Mouse (Mus musculus) stomach, embryonic 14.5 days (tissue): Measurements from ENCODE around the gene Tmem30b. TPM values are rescaled to one million over a fixed set of nuclear protein-coding genes. Genes with fewer than 3 reads are reported as not detected.

ENCODE experiments used
- ATAC-seq: fragments of 200-750 bp; cut with Nextera tagmentation; 2 replicates; pipeline ENCODE4 v1.8.0; 2017; ENCODE audit warnings: low read depth, moderate TSS enrichment; ENCODE audit not compliant: insufficient number of reproducible peaks, insufficient read depth, low FRiP score
- H3K27ac ChIP-seq: fragments of 300-500 bp; sonication (generic); 2 replicates; pipeline ENCODE4 v1.5.1; 2014; ENCODE audit warnings: mild to moderate bottlenecking, low read length, moderate library complexity, mixed read lengths
- H3K27me3 ChIP-seq: fragments of 300-500 bp; sonication (generic); 2 replicates; pipeline ENCODE4 v1.6.1; 2014; ENCODE audit warnings: low read length, control low read depth, mixed read lengths; ENCODE audit not compliant: control insufficient read depth, insufficient read depth
- H3K36me3 ChIP-seq: fragments of 300-500 bp; sonication (generic); 2 replicates; pipeline ENCODE4 v1.6.1; 2014; ENCODE audit warnings: mild to moderate bottlenecking, control low read depth, low read length, moderate library complexity, mixed read lengths; ENCODE audit not compliant: control insufficient read depth, insufficient read depth
- H3K4me1 ChIP-seq: fragments of 300-500 bp; sonication (generic); 2 replicates; pipeline ENCODE4 v1.6.1; 2014; ENCODE audit warnings: low read length, control low read depth, mixed read lengths; ENCODE audit not compliant: control insufficient read depth, insufficient read depth
- H3K4me2 ChIP-seq: fragments of 300-500 bp; sonication (generic); replicated peaks from 2 replicates; pipeline ENCODE4 v1.6.1; 2014; ENCODE audit warnings: low read depth, low read length, control low read depth
- H3K4me3 ChIP-seq: fragments of 300-500 bp; sonication (generic); 2 replicates; pipeline ENCODE4 v1.5.1; 2014; ENCODE audit warnings: low read depth, low read length, control low read depth
- H3K9ac ChIP-seq: fragments of 300-500 bp; sonication (generic); replicated peaks from 2 replicates; pipeline ENCODE4 v1.6.1; 2014; ENCODE audit warnings: low read depth, mild to moderate bottlenecking, control low read depth, low read length, moderate library complexity, mixed read lengths
- H3K9me3 ChIP-seq: fragments of 300-500 bp; sonication (generic); 2 replicates; pipeline ENCODE4 v1.6.1; 2016; ENCODE audit warnings: low read depth, low read length, control low read depth; ENCODE audit not compliant: control insufficient read depth
- WGBS: fragments of 180-500 bp; shearing (Covaris S2); extraction: QIAGEN DNeasy Blood & Tissue Kit; methylation state at CpG from one replicate; pipeline ENCODE4 v1.1.7; 2014; 5-methylcytosine and 5-hydroxymethylcytosine counted together
- polyA plus RNA-seq: library from polyadenylated mRNA; unstranded; fragments of >200 nt; fragmentation: Nextera tagmentation; extraction: Ambion mirVana; gene quantifications from 2 replicates; pipeline ENCODE4 v1.2.1, GENCODE M21; 2014

Gene Tmem30b
- polyA plus RNA-seq, 1 experiment from 2014 or later = 14.5 TPM

- Histone ChIP-seq H3K4me2 (peak overlapping the region; percentile 0; the same call in 1 of the 2 replicates), H3K36me3 (no peaks in the 10 kb centered on the region), H3K4me1 (peaks cover 2% of the 10 kb centered on the region; the same call in 1 of the 2 replicates), H3K9ac (no peak overlapping the region), H3K4me3 (no peak overlapping the region), H3K9me3 (no peaks in the 10 kb centered on the region), H3K27me3 (no peaks in the 10 kb centered on the region), H3K27ac (no peak overlapping the region)
- 44% methylated on average over 12 of the region's 12 CpGs for WGBS
- ATAC-seq = peak; percentile 28; the same call in 1 of the 2 replicates
Measured at GRCm38 (mm10) chr12:73517768-73518167, 28.4 kb downstream of the Tmem30b start.

DNA sequence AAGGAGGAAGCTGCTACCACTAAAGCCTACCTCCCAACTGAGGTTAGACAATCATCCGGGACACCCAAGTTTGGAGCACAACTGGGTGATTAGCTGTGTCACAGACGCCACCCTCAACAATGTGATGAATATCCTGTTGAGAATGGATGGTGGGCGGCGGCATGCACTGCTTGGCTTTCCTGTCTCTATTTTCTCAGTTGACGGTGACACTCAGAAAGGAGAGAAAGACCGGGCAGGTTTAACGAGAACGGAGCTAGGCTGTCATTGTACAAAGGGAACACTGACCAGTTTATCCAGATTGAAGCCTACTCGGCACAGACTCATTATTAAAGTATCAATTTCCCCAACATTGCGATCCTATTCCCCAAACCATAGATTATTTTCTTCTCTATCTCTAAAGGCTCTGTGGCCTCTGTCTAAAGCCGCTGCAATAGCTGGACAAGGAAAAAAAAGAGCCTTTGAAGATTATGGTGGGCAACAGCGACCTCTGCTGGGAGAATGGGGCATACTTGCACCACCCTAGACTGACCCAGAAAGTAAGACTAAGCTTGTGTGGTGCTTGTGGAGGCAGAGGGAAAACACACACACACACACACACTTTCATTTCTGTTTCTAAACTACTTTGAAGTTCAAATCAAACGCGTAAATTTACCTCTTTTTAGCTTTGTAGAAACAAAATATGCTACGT is 29.0 kb downstream of the Tmem30b start:
- H3K4me1 ChIP-seq = peaks cover 2% of the 10 kb centered on the region; the same call in 1 of the 2 replicates
- no peaks in the 10 kb centered on the region for H3K9me3 ChIP-seq
- 39% methylated on average over 15 of the region's 15 CpGs for WGBS
- ATAC-seq = no peak; the same call in 1 of the 2 replicates
- no peak overlapping the region for H3K27ac ChIP-seq
- peak overlapping the region; percentile 0; the same call in 1 of the 2 replicates for H3K4me2 ChIP-seq
- H3K4me3 ChIP-seq = no peak overlapping the region
- H3K9ac ChIP-seq = no peak overlapping the region
- H3K27me3 ChIP-seq = no peaks in the 10 kb centered on the region
- H3K36me3 ChIP-seq = no peaks in the 10 kb centered on the region

GRCm38 (mm10) chr12:73516516-73516915 is 29.7 kb downstream of the Tmem30b start:
- no peak overlapping the region for H3K4me2 ChIP-seq
- no peak overlapping the region for H3K4me3 ChIP-seq
- H3K27ac ChIP-seq = no peak overlapping the region
- H3K9me3 ChIP-seq = no peaks in the 10 kb centered on the region
- no peaks in the 10 kb centered on the region for H3K27me3 ChIP-seq
- H3K36me3 ChIP-seq = no peaks in the 10 kb centered on the region
- ATAC-seq = no peak
- WGBS = 90% methylated on average over 8 of the region's 8 CpGs
- peaks cover 2% of the 10 kb centered on the region; the same call in 1 of the 2 replicates for H3K4me1 ChIP-seq
- no peak overlapping the region for H3K9ac ChIP-seq

- no peak overlapping the region for H3K27ac ChIP-seq
- no peak overlapping the region for H3K4me2 ChIP-seq
- WGBS = 51% methylated on average over 6 of the region's 6 CpGs
- H3K4me1 ChIP-seq = no peaks in the 10 kb centered on the region
- no peak for ATAC-seq
- H3K36me3 ChIP-seq = no peaks in the 10 kb centered on the region
- H3K9ac ChIP-seq = no peak overlapping the region
- no peaks in the 10 kb centered on the region for H3K9me3 ChIP-seq
- no peaks in the 10 kb centered on the region for H3K27me3 ChIP-seq
- H3K4me3 ChIP-seq = no peak overlapping the region
Measured at GRCm38 (mm10) chr12:73514722-73515121, 31.5 kb downstream of the Tmem30b start.

DNA sequence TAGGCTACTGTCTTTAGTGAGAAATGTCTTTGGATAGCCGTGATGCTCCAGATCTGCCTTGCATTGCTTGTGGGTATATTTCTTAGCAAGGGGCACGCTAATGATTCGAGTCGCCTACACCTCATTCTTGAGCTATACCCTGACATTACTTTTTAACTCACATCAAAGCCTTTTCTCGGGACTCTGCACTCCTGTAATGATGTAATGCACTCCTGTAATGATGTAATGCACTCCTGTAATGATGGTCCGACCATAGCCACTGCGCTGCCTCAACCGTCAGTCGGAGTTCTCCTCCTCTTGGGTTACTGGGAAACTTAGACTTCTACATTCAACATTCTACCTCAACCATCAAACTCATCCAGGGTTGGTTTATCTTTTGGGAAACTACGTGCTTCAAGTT is 32.2 kb downstream of the Tmem30b start:
- H3K36me3 ChIP-seq = no peaks in the 10 kb centered on the region
- no peaks in the 10 kb centered on the region for H3K27me3 ChIP-seq
- no peaks in the 10 kb centered on the region for H3K9me3 ChIP-seq
- H3K4me1 ChIP-seq = no peaks in the 10 kb centered on the region
- WGBS = 85% methylated on average over 10 of the region's 10 CpGs
- H3K27ac ChIP-seq = no peak overlapping the region
- no peak overlapping the region for H3K4me2 ChIP-seq
- no peak for ATAC-seq
- no peak overlapping the region for H3K4me3 ChIP-seq
- no peak overlapping the region for H3K9ac ChIP-seq

DNA sequence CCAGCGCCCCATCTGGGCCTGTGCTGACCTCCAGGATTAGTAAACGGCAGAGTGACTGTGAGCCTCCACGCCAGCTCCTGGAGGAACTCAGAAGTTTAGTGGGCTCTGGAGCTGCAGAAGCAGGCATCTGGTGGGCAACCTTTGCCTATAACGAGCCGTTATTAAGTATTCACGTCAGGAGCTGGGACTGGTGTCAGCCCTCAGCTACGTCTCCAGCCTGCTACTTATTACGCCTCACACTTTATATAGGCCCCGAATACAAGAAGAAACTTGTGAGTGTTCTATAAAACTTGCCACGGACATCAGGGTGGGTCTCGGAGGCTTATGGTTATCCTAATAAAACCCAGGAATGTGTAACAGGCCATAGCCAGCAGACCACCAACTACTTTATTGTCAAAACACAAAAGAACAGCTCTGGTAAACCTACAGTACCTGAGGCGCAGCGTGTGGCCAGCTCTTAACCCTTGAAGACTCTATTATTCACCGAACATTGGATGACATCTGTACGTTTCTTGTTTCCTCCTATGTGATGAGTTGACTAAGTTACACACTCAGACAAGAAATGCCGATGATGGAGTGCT is 34.6 kb downstream of the Tmem30b start:
- Histone ChIP-seq H3K27me3 (no peaks in the 10 kb centered on the region), H3K9ac (no peak overlapping the region), H3K36me3 (no peaks in the 10 kb centered on the region), H3K27ac (no peak overlapping the region), H3K4me1 (no peaks in the 10 kb centered on the region), H3K4me3 (no peak overlapping the region), H3K9me3 (no peaks in the 10 kb centered on the region), H3K4me2 (no peak overlapping the region)
- ATAC-seq = no peak
- WGBS = 78% methylated on average over 16 of the region's 16 CpGs

DNA sequence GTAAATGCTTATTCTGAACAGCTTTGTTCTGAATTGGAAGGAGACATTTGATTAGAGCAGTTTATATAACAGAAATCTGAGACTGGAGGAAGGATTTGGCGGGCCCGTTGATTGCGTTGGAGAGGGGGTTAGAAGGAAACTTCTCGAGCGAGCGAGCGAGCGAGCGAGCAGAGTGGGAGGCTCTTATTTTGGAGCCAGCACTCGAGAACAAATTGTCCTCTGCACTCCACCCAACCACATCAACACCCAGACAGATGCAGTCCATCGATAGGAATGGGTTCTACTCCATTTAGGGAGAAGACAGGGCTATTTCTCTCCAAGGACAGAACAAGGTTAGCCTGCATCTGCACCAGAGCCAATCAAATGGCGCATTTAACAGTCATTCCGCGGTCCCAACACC is 39.1 kb downstream of the Tmem30b start:
- no peak overlapping the region for H3K27ac ChIP-seq

DNA sequence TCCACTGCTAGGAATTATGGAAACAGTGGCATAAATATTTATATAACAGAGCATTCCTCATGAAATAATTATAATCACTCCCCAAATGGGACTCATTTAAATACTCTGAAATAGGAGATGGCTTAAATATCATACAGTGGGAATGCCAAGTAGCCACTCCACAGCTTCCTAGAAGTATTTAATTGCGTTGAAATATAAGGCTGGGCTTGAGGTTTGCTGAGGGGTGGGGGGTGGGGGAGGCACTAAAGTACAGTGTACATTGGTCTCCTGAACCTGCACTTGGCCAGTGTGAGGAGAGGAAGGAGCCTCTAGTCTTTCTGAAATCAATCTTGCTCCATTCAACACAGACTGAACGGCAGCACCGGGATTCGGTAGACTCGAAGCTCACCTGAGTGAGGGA is 39.5 kb downstream of the Tmem30b start:
- ATAC-seq = no peak
- H3K4me3 ChIP-seq = no peak overlapping the region

More for the DNA sequence above, 39.1 kb downstream of the Tmem30b start:
- WGBS = 60% methylated on average over 14 of the region's 14 CpGs
- ATAC-seq = no peak
- Histone ChIP-seq H3K36me3 (no peaks in the 10 kb centered on the region), H3K4me2 (peak overlapping the region; percentile 31; the same call in 1 of the 2 replicates), H3K27me3 (no peaks in the 10 kb centered on the region), H3K4me3 (no peak overlapping the region), H3K4me1 (no peaks in the 10 kb centered on the region), H3K9ac (no peak overlapping the region), H3K9me3 (no peaks in the 10 kb centered on the region)

More for the DNA sequence above, 39.5 kb downstream of the Tmem30b start:
- Histone ChIP-seq H3K4me2 (peak overlapping the region; percentile 31; the same call in 1 of the 2 replicates), H3K27me3 (no peaks in the 10 kb centered on the region), H3K9me3 (no peaks in the 10 kb centered on the region), H3K27ac (no peak overlapping the region), H3K9ac (no peak overlapping the region), H3K36me3 (no peaks in the 10 kb centered on the region), H3K4me1 (no peaks in the 10 kb centered on the region)
- 57% methylated on average over 5 of the region's 5 CpGs for WGBS
